Mouse (Mus musculus) limb, embryonic 13.5 days (tissue): ENCODE results near the gene Sbk2. TPM values are rescaled to one million over a fixed set of nuclear protein-coding genes. Genes with fewer than 3 reads are reported as not detected.
A peak's percentile ranks its signal among the peaks of the same experiment; 100 is the strongest.

Experiments used
- ATAC-seq: fragments of 200-750 bp; cut with Nextera tagmentation; 2 replicates; pipeline ENCODE4 v1.8.0; 2017; ENCODE audit warnings: low read depth, moderate number of reproducible peaks, moderate TSS enrichment; ENCODE audit not compliant: low FRiP score
- H3K27ac ChIP-seq: fragments of 300-500 bp; sonication (generic); 2 replicates; pipeline ENCODE4 v1.5.1; 2015; ENCODE audit warnings: inconsistent platforms, mild to moderate bottlenecking, moderate library complexity
- H3K27me3 ChIP-seq: fragments of 300-500 bp; sonication (generic); 2 replicates; pipeline ENCODE4 v1.6.1; 2015; ENCODE audit warnings: mild to moderate bottlenecking, inconsistent platforms
- H3K36me3 ChIP-seq: fragments of 300-500 bp; sonication (generic); 2 replicates; pipeline ENCODE4 v1.6.1; 2015; ENCODE audit warnings: inconsistent platforms, mild to moderate bottlenecking, moderate library complexity
- H3K4me1 ChIP-seq: fragments of 300-500 bp; sonication (generic); 2 replicates; pipeline ENCODE4 v1.6.1; 2015; ENCODE audit warnings: inconsistent platforms
- H3K4me2 ChIP-seq: fragments of 300-500 bp; sonication (generic); replicated peaks from 2 replicates; pipeline ENCODE4 v1.6.1; 2015; ENCODE audit warnings: inconsistent platforms, mild to moderate bottlenecking, moderate library complexity
- H3K4me3 ChIP-seq: fragments of 300-500 bp; sonication (generic); 2 replicates; pipeline ENCODE4 v1.5.1; 2015; ENCODE audit warnings: moderate library complexity, mild to moderate bottlenecking, inconsistent platforms
- H3K9ac ChIP-seq: fragments of 300-500 bp; sonication (generic); 2 replicates; pipeline ENCODE4 v1.6.1; 2015; ENCODE audit warnings: mild to moderate bottlenecking, inconsistent platforms
- H3K9me3 ChIP-seq: fragments of 300-500 bp; sonication (generic); 2 replicates; pipeline ENCODE4 v1.6.1; 2016; ENCODE audit warnings: inconsistent platforms
- WGBS: fragments of 180-500 bp; shearing (Covaris S2); methylation state at CpG from one replicate; pipeline ENCODE4 v1.1.7; 2015; 5-methylcytosine and 5-hydroxymethylcytosine counted together
- polyA plus RNA-seq: library from polyadenylated mRNA; unstranded; fragments of >200 nt; fragmentation: Nextera tagmentation; extraction: Ambion mirVana; gene quantifications from 2 replicates; pipeline ENCODE4 v1.2.1, GENCODE M21; 2015

Gene Sbk2
- polyA plus RNA-seq, 1 experiment from 2014 or later: 0.92 TPM

GRCm38 (mm10) chr7:4988250-4988649, 24.0 kb upstream of the Sbk2 start:
- H3K27ac ChIP-seq: no peak overlapping the region
- H3K4me2 ChIP-seq: no peak overlapping the region
- H3K36me3 ChIP-seq: peaks cover 22% of the 10 kb centered on the region
- H3K4me1 ChIP-seq: no peaks in the 10 kb centered on the region
- peaks cover 11% of the 10 kb centered on the region; the same call in 1 of the 2 replicates for H3K9me3 ChIP-seq
- WGBS: 68% methylated on average over 2 of the region's 2 CpGs
- peaks cover 9% of the 10 kb centered on the region for H3K27me3 ChIP-seq
- H3K9ac ChIP-seq: no peak overlapping the region
- no peak overlapping the region for H3K4me3 ChIP-seq
- ATAC-seq: no peak

GRCm38 (mm10) chr7:4976832-4977231, 12.6 kb upstream of the Sbk2 start:
- ATAC-seq: no peak
- Histone ChIP-seq H3K9me3 (0 out of 2 replicates have a peak, but pooled peaks cover 3% of the 10 kb centered on the region), H3K4me2 (no peak overlapping the region), H3K4me1 (no peaks in the 10 kb centered on the region), H3K27me3 (no peaks in the 10 kb centered on the region), H3K4me3 (no peak overlapping the region), H3K36me3 (no peaks in the 10 kb centered on the region), H3K9ac (no peak overlapping the region), H3K27ac (no peak overlapping the region)
- 88% methylated on average over 7 of the region's 7 CpGs for WGBS

- no peak overlapping the region for H3K9ac ChIP-seq
- 0 out of 2 replicates have a peak, but pooled peaks cover 3% of the 10 kb centered on the region for H3K9me3 ChIP-seq
- no peaks in the 10 kb centered on the region for H3K27me3 ChIP-seq
- no peak overlapping the region for H3K4me3 ChIP-seq
- ATAC-seq: no peak
- no peaks in the 10 kb centered on the region for H3K36me3 ChIP-seq
- no peaks in the 10 kb centered on the region for H3K4me1 ChIP-seq
- no peak overlapping the region for H3K4me2 ChIP-seq
- H3K27ac ChIP-seq: no peak overlapping the region
- WGBS: 43% methylated on average over 4 of the region's 4 CpGs
Observed at GRCm38 (mm10) chr7:4975455-4975854, 11.2 kb upstream of the Sbk2 start.

GRCm38 (mm10) chr7:4972321-4973047, 8.3 kb upstream of the Sbk2 start:
- H3K4me3 ChIP-seq: no peak overlapping the region
- no peaks in the 10 kb centered on the region for H3K4me1 ChIP-seq
- 66% methylated on average over 18 of the region's 18 CpGs for WGBS
- H3K9me3 ChIP-seq: 0 out of 2 replicates have a peak, but pooled peaks cover 3% of the 10 kb centered on the region
- no peak overlapping the region for H3K9ac ChIP-seq
- no peak overlapping the region for H3K27ac ChIP-seq
- no peaks in the 10 kb centered on the region for H3K36me3 ChIP-seq
- H3K4me2 ChIP-seq: no peak overlapping the region
- ATAC-seq: no peak; the same call in 1 of the 2 replicates
- peaks cover 1% of the 10 kb centered on the region; the same call in 1 of the 2 replicates for H3K27me3 ChIP-seq

GRCm38 (mm10) chr7:4971710-4972109, 7.5 kb upstream of the Sbk2 start:
- Histone ChIP-seq H3K4me3 (no peak overlapping the region), H3K4me2 (no peak overlapping the region), H3K9ac (no peak overlapping the region), H3K4me1 (no peaks in the 10 kb centered on the region), H3K27me3 (peaks cover 4% of the 10 kb centered on the region; the same call in 1 of the 2 replicates), H3K9me3 (0 out of 2 replicates have a peak, but pooled peaks cover under 1% of the 10 kb centered on the region), H3K36me3 (no peaks in the 10 kb centered on the region), H3K27ac (no peak overlapping the region)
- WGBS: 27% methylated on average over 7 of the region's 7 CpGs
- ATAC-seq: no peak

- Histone ChIP-seq H3K9me3 (no peaks in the 10 kb centered on the region), H3K27me3 (peaks cover 7% of the 10 kb centered on the region; the same call in 1 of the 2 replicates), H3K36me3 (no peaks in the 10 kb centered on the region), H3K4me1 (no peaks in the 10 kb centered on the region), H3K4me3 (no peak within 1 kb of the TSS), H3K27ac (no peak within 1 kb of the TSS), H3K4me2 (no peak within 1 kb of the TSS), H3K9ac (no peak within 1 kb of the TSS)
- no peak for ATAC-seq
- 49% methylated on average over 6 of the region's 6 CpGs for WGBS
Observed at GRCm38 (mm10) chr7:4971068-4971467, 6.9 kb upstream of the Sbk2 start, which contains the start of gene Sbk3. TSS of gene Sbk3 (minus strand) at chr7:4971168.

- peaks cover 7% of the 10 kb centered on the region; the same call in 1 of the 2 replicates for H3K27me3 ChIP-seq
- no peak overlapping the region for H3K27ac ChIP-seq
- H3K4me2 ChIP-seq: no peak overlapping the region
- no peaks in the 10 kb centered on the region for H3K9me3 ChIP-seq
- WGBS: 77% methylated on average over 5 of the region's 5 CpGs
- ATAC-seq: no peak
- no peaks in the 10 kb centered on the region for H3K36me3 ChIP-seq
- H3K9ac ChIP-seq: no peak overlapping the region
- no peaks in the 10 kb centered on the region; the same call in 1 of the 2 replicates for H3K4me1 ChIP-seq
- H3K4me3 ChIP-seq: no peak overlapping the region
Observed at GRCm38 (mm10) chr7:4964988-4965387, 782 bp upstream of the Sbk2 start.

- Histone ChIP-seq H3K9ac (no peak overlapping the region), H3K9me3 (no peaks in the 10 kb centered on the region), H3K27me3 (peaks cover 7% of the 10 kb centered on the region; the same call in 1 of the 2 replicates), H3K4me1 (no peaks in the 10 kb centered on the region; the same call in 1 of the 2 replicates), H3K36me3 (no peaks in the 10 kb centered on the region), H3K4me2 (no peak overlapping the region), H3K4me3 (no peak overlapping the region), H3K27ac (no peak overlapping the region)
- no peak for ATAC-seq
- WGBS: 66% methylated on average over 5 of the region's 5 CpGs
Observed at GRCm38 (mm10) chr7:4963527-4963926, 679 bp downstream of the Sbk2 start.

GRCm38 (mm10) chr7:4957361-4957760, 6.8 kb downstream of the Sbk2 start:
- Histone ChIP-seq H3K4me1 (peaks cover 7% of the 10 kb centered on the region), H3K4me3 (no peak overlapping the region), H3K27ac (no peak overlapping the region), H3K9ac (no peak overlapping the region), H3K4me2 (no peak overlapping the region), H3K9me3 (no peaks in the 10 kb centered on the region), H3K27me3 (no peaks in the 10 kb centered on the region), H3K36me3 (no peaks in the 10 kb centered on the region)
- ATAC-seq: no peak
- WGBS: 85% methylated on average over 10 of the region's 10 CpGs

GRCm38 (mm10) chr7:4953815-4954445, 10.3 kb downstream of the Sbk2 start:
- Histone ChIP-seq H3K36me3 (no peaks in the 10 kb centered on the region), H3K9me3 (no peaks in the 10 kb centered on the region), H3K27ac (no peak overlapping the region), H3K9ac (no peak overlapping the region), H3K4me3 (no peak overlapping the region), H3K27me3 (no peaks in the 10 kb centered on the region), H3K4me2 (no peak overlapping the region), H3K4me1 (peaks cover 7% of the 10 kb centered on the region)
- WGBS: 12% methylated on average over 10 of the region's 10 CpGs
- ATAC-seq: 0 out of 2 replicates have a peak, but pooled peaks have one; percentile 33

GRCm38 (mm10) chr7:4950561-4951342, 13.5 kb downstream of the Sbk2 start:
- Histone ChIP-seq H3K4me1 (peaks cover 9% of the 10 kb centered on the region), H3K4me3 (no peak overlapping the region), H3K9me3 (no peaks in the 10 kb centered on the region), H3K9ac (no peak overlapping the region), H3K36me3 (no peaks in the 10 kb centered on the region), H3K4me2 (no peak overlapping the region), H3K27me3 (no peaks in the 10 kb centered on the region), H3K27ac (no peak overlapping the region)
- no peak for ATAC-seq
- 84% methylated on average over 19 of the region's 19 CpGs for WGBS

- Histone ChIP-seq H3K36me3 (no peaks in the 10 kb centered on the region), H3K27ac (no peak overlapping the region), H3K4me3 (no peak overlapping the region), H3K4me1 (peaks cover 6% of the 10 kb centered on the region; the same call in 1 of the 2 replicates), H3K4me2 (no peak overlapping the region), H3K9me3 (no peaks in the 10 kb centered on the region), H3K9ac (no peak overlapping the region), H3K27me3 (no peaks in the 10 kb centered on the region)
- 54% methylated on average over 6 of the region's 6 CpGs for WGBS
- ATAC-seq: no peak
Observed at GRCm38 (mm10) chr7:4948386-4948785, 15.8 kb downstream of the Sbk2 start.
